Mouse (Mus musculus): ENCODE measurements around the gene Ms4a3. TPM values are rescaled to one million over a fixed set of nuclear protein-coding genes. Genes with fewer than 3 reads are reported as not detected.

The Ms4a3 gene
- total RNA-seq, 1 experiment from 2014 or later: not detected

- peak; percentile 92 for ATAC-seq (ENCODE audit: extremely low read depth, insufficient number of reproducible peaks, low FRiP score, poor library complexity, severe bottlenecking)
These were observed 38.6 kb downstream of the Ms4a3 start for GRCm38 (mm10) chr19:11602026-11602425.

- no peak for ATAC-seq (ENCODE audit: extremely low read depth, insufficient number of reproducible peaks, low FRiP score, poor library complexity, severe bottlenecking)
These were observed 39.3 kb downstream of the Ms4a3 start for GRCm38 (mm10) chr19:11601349-11601748.

- no peak for ATAC-seq (ENCODE audit: extremely low read depth, insufficient number of reproducible peaks, low FRiP score, poor library complexity, severe bottlenecking)
These were observed 50.7 kb downstream of the Ms4a3 start for GRCm38 (mm10) chr19:11589891-11590449.

DNA sequence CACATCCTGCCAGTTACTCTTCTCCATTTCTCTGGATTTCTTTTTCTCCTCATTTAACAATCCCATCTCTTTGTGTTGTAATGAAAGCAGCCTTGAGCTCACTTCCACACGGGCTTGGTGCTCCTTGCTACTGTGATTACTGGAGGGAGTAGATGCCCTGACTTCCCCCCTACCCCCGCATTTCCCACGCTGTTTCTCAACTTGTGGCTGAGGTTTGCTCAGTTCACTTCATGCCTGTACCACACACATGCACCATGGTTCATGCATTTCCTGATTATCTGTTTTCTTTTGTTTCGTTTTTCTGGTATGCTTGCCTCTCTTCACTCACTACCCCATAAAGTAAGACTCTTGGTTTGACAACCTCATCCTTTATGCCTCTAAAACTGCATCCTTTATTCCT, 51.4 kb downstream of the Ms4a3 start:
- no peak for ATAC-seq (ENCODE audit: extremely low read depth, insufficient number of reproducible peaks, low FRiP score, poor library complexity, severe bottlenecking)

Other genes with a start within 250 kb of the Ms4a3 start
- 129 and 133 TPM in 2 replicates for gene Ms4a4c, start 236.1 kb downstream of the Ms4a3 start, total RNA-seq (2017)
- 44.8 and 59.4 TPM in 2 replicates for gene Ms4a4b, start 197.3 kb downstream of the Ms4a3 start, total RNA-seq (2017)
- gene Ms4a6c, start 171.5 kb downstream of the Ms4a3 start, total RNA-seq (2017): 34.3 and 38.1 TPM in 2 replicates
- 335 and 348 TPM in 2 replicates for gene Gm8369, start 154.9 kb downstream of the Ms4a3 start, total RNA-seq (2017)
- 108 and 112 TPM in 2 replicates for gene Ms4a6b, start 124.3 kb downstream of the Ms4a3 start, total RNA-seq (2017)
- 0.58 TPM in 1 of 2 replicates, not detected in the other for gene Ms4a4d, start 104.0 kb downstream of the Ms4a3 start, total RNA-seq (2017)
- 3.6 and 7.6 TPM in 2 replicates for gene Ms4a6d, start 36.0 kb downstream of the Ms4a3 start, total RNA-seq (2017)
- 1.4 and 5.6 TPM in 2 replicates for gene Ms4a2, start 17.1 kb downstream of the Ms4a3 start, total RNA-seq (2017)
- gene Oosp2, start 19.7 kb upstream of the Ms4a3 start, total RNA-seq (2017): not detected in 2 replicates
- not detected in 2 replicates for gene Oosp1, start 50.3 kb upstream of the Ms4a3 start, total RNA-seq (2017)
- not detected in 2 replicates for gene Oosp3, start 56.2 kb upstream of the Ms4a3 start, total RNA-seq (2017)
- gene Gif, start 106.7 kb upstream of the Ms4a3 start, total RNA-seq (2017): not detected in 2 replicates
- gene Mrpl16, start 129.5 kb upstream of the Ms4a3 start, total RNA-seq (2017): 23.6 and 24.1 TPM in 2 replicates
- 3.3 and 4.4 TPM in 2 replicates for gene Stx3, start 178.6 kb upstream of the Ms4a3 start, total RNA-seq (2017)
- not detected in 2 replicates for gene Olfr1417, start 198.4 kb upstream of the Ms4a3 start, total RNA-seq (2017)
- not detected in 2 replicates for gene Olfr1418, start 220.2 kb upstream of the Ms4a3 start, total RNA-seq (2017)
- not detected in 2 replicates for gene Olfr1419, start 234.3 kb upstream of the Ms4a3 start, total RNA-seq (2017)
- gene Olfr1420, start 245.7 kb upstream of the Ms4a3 start, total RNA-seq (2017): not detected in 2 replicates